Mouse (Mus musculus) cerebellum, adult 2 months (tissue): Measurements from ENCODE around the gene Tmbim1.

Experiments used
- CTCF ChIP-seq: fragments of 200-500 bp; IDR thresholded peaks from 2 replicates; pipeline ENCODE4 v1.5.1; 2011; ENCODE audit warnings: low read depth, mild to moderate bottlenecking, control low read depth, low read length, moderate library complexity, borderline replicate concordance; ENCODE audit not compliant: insufficient read depth
- POLR2A ChIP-seq: fragments of 200-500 bp; IDR thresholded peaks from 2 replicates; pipeline ENCODE4 v1.6.1; 2011; ENCODE audit warnings: low read length, control low read depth, borderline replicate concordance; ENCODE audit not compliant: insufficient read depth

DNA sequence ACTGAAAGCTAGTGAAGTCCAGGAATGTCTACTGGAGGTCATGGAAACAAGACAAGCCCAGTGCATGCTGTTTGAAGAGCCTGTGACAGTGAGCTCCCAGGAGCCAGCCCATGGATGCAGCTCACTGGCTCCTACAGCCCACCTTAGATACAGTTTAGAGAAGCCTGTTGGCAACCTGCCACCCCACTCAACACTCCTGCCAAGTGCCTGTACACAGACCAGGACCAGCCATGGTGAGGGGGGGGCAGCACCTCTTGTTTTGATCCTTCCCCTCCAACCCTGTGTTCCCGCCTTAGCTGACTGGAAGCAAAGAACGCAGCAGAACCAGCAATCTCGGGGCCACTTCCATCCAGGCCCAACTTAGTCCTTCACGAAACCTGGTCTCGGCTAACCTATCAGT is 15.3 kb downstream of the Tmbim1 start:
- TF ChIP-seq CTCF (no peak), POLR2A (no peak)
